Mouse (Mus musculus): ENCODE data around the gene Cables2.

The Cables2 gene

GRCm38 (mm10) chr2:180273394-180274244 is at the start of gene Cables2:
TSS of gene Cables2 (minus strand) at chr2:180273496.
- peak; percentile 94 for DNase-seq

GRCm38 (mm10) chr2:180322674-180323355 is 49.5 kb upstream of the Cables2 start:
- DNase-seq = no peak

GRCm38 (mm10) chr2:180320216-180320615 is 46.9 kb upstream of the Cables2 start:
- no peak for DNase-seq

GRCm38 (mm10) chr2:180317591-180317990 is 44.3 kb upstream of the Cables2 start:
- DNase-seq = no peak

GRCm38 (mm10) chr2:180314292-180314691 is 41.0 kb upstream of the Cables2 start:
- DNase-seq = no peak

- DNase-seq = no peak
Observed at GRCm38 (mm10) chr2:180311147-180311546, 37.9 kb upstream of the Cables2 start.

GRCm38 (mm10) chr2:180307680-180308079 is 34.4 kb upstream of the Cables2 start:
- DNase-seq = no peak

GRCm38 (mm10) chr2:180306423-180307168 is 33.3 kb upstream of the Cables2 start:
- DNase-seq = peak; percentile 23

- DNase-seq = no peak
Observed at GRCm38 (mm10) chr2:180306009-180306408, 32.7 kb upstream of the Cables2 start.

- no peak for DNase-seq
Observed at GRCm38 (mm10) chr2:180305490-180305889, 32.2 kb upstream of the Cables2 start.

GRCm38 (mm10) chr2:180304554-180304953 is 31.3 kb upstream of the Cables2 start:
- DNase-seq = no peak

- DNase-seq = no peak
Observed at GRCm38 (mm10) chr2:180303468-180303867, 30.2 kb upstream of the Cables2 start.

- DNase-seq = no peak
Observed at GRCm38 (mm10) chr2:180302201-180302600, 28.9 kb upstream of the Cables2 start.

GRCm38 (mm10) chr2:180300771-180301170 is 27.5 kb upstream of the Cables2 start:
- DNase-seq = no peak

GRCm38 (mm10) chr2:180300252-180300651 is 27.0 kb upstream of the Cables2 start:
- no peak for DNase-seq

GRCm38 (mm10) chr2:180292906-180293305 is 19.6 kb upstream of the Cables2 start:
- no peak for DNase-seq

GRCm38 (mm10) chr2:180292026-180292425 is 18.7 kb upstream of the Cables2 start:
- DNase-seq = no peak

- no peak for DNase-seq
Observed at GRCm38 (mm10) chr2:180291566-180291965, 18.3 kb upstream of the Cables2 start.

- no peak for DNase-seq
Observed at GRCm38 (mm10) chr2:180290503-180290902, 17.2 kb upstream of the Cables2 start.

GRCm38 (mm10) chr2:180289440-180290108 is 16.3 kb upstream of the Cables2 start, which contains the start of gene Rbbp8nl:
TSS of gene Rbbp8nl (minus strand) at chr2:180289879.
- no peak for DNase-seq

- DNase-seq = no peak
Observed at GRCm38 (mm10) chr2:180288966-180289365, 15.7 kb upstream of the Cables2 start.

GRCm38 (mm10) chr2:180279321-180279720 is 6.0 kb upstream of the Cables2 start:
- no peak for DNase-seq
